Mouse (Mus musculus) liver, adult 2 months (tissue): ENCODE measurements around the gene Zfp467.

Experiments used
- CTCF ChIP-seq: fragments of 200-500 bp; IDR thresholded peaks from 2 replicates; pipeline ENCODE4 v1.5.1; 2011; ENCODE audit warnings: low read depth, low read length, control low read depth
- POLR2A ChIP-seq: fragments of 200-500 bp; IDR thresholded peaks from 2 replicates; pipeline ENCODE4 v1.6.1; 2011; ENCODE audit warnings: low read length, control low read depth; ENCODE audit not compliant: insufficient read depth; ENCODE audit errors: extremely low read depth

- TF ChIP-seq CTCF (no peak), POLR2A (no peak)
These were observed 16.7 kb downstream of the Zfp467 start for GRCm38 (mm10) chr6:48428769-48429557.
